Mouse (Mus musculus): Measurements from ENCODE around the gene Lca5l.
A peak's percentile ranks its signal among the peaks of the same experiment; 100 is the strongest.
"Not testable (repeated sequence)": the region's sequence is repeated elsewhere in the genome, so short reads cannot be mapped to it uniquely, and the experiment has no call there.

Gene Lca5l

DNA sequence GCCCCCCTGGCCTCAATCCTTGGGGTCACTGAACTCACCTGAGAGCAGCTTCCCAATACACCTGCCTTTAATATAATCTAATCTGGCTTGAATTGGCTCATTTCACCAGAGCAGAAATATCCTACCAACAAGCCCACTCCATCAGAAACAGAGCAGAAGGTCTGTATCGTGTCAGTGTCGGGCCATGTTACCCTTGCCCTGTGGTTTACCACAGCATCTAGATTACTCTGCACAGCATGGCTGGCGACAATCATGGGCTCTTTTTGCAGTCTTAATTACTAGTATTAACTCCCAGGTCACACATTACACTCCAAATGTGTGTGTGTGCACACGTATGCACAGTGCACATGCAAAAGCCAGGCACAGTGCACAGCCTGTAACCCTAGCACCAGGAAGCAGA is 23.2 kb downstream of the Lca5l start:
- DNase-seq (ENCODE audit: low read depth): no peak

DNA sequence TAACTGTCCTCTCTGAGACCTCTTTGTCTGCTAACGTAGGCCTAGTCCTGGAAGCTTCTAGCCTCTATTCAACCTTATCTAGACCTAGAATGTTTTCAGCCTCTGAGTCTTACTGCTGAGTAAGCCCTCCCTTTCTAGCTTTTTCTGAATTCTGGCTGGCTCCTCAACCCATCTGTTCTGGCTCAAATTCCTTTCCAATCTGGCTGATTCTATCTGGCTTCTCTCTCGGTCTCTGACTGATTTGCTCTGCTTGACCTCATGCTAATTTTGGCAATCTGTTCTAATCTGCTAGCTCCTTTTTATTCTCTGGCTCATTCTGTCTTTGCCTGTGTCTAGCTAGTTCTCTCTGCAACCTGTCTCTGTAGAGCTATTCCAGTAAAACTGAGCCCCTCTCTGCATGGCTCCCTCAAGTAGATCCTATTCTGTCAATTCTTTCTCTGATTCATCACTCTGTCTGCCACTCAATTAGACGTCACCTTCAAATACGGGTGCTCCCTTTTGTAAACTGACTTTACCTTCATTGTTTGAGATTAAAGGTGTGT is 26.3 kb downstream of the Lca5l start:
- DNase-seq (ENCODE audit: low read depth): no peak

DNA sequence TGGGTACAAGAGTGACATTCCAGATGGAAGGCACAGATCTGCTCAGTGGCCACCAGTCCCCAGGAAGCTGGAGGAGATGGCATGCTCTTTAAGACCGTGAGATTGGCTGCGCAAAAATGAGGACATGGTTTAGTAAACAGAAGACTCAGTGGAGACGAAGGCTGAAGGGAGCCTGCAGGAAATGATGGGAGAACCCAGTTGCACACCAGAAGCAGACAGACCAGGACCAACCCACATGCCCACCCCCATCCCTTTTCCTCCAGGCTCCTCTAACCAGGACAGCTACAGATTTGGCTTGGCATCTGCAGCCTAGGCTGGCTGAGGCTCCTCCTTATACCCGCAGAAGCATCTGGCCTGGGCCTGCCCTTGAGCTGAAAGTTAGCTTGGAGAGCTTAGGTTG is 30.7 kb downstream of the Lca5l start:
- DNase-seq (ENCODE audit: low read depth): no peak

DNA sequence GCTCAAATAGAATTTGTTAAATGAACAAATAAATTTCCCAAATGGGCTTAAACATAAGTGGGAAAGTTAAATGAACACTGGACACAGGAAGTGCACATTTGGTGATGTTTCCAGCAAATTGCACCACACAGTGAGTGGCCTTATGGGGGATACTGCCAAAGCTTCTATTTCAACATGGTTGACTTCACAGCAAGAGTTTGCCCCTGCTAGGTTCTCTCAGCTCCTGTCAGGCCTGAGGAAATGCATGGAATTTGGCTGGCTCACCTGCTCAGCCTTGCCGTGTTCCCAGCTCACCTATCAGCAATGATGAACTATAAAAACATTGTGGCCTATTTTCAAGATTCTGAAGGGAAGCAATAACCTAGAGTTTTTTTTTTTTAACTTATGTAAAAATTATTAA is 31.1 kb downstream of the Lca5l start:
- no peak for DNase-seq (ENCODE audit: low read depth)

DNA sequence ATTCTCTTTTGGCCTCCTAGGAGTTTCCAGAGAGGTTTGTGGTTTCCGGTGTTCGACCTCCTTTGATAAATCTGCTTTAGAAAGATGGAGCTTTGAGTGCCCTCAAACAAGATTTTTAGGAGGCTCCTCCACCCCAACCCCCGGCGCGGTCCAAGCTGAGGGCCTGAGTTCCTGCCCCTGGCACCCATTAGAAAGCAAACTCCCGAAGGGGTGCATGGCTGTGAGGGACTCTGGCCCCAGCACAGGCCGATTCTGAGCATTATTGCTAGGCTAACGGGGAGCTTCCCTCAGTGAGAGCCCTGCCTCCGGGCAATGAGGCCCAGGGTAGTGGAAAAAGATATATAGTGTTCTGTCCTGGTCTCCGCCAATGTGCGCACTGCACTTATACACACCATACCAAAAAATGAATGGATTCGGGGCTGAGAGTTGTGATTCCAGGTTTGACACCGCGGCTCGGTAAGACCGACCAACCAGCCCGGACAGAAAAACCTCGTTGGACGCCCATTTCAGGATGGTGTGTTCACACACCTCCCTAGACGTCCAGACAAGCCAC is 32.2 kb downstream of the Lca5l start:
- no peak for DNase-seq (ENCODE audit: low read depth)

DNA sequence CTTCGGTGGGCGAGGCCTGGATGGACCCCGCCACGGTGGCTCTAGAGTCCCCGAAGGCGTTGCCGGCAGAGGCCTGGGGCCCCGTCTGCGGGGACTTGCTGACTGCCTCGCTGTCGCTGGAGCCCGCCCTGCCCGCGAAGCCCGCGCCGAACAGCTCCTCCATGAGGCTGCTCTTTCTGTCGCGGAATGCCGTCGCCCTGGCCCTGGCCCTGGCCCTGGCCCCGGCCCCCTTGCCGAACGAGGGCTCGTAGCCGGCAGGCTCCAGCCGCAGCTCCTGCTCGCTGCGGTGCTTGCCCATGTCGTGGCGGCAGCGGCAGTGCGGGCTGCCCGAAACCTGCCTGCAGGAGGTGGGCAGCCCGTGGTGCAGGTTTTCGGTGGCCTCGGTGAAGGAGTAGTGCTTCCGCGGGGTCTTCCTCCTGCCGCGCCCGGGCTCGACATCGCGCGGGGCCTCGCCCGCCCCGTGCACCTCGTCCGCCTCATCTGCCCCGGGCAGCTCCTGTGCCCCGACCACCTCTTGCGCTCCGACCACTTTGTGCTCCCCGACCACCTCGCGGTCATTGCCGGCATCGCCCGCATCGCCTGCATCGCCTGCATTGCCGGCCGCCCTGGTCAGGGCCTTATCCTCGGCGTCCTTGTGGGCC is 32.9 kb downstream of the Lca5l start:
- no peak for DNase-seq (ENCODE audit: low read depth)

DNA sequence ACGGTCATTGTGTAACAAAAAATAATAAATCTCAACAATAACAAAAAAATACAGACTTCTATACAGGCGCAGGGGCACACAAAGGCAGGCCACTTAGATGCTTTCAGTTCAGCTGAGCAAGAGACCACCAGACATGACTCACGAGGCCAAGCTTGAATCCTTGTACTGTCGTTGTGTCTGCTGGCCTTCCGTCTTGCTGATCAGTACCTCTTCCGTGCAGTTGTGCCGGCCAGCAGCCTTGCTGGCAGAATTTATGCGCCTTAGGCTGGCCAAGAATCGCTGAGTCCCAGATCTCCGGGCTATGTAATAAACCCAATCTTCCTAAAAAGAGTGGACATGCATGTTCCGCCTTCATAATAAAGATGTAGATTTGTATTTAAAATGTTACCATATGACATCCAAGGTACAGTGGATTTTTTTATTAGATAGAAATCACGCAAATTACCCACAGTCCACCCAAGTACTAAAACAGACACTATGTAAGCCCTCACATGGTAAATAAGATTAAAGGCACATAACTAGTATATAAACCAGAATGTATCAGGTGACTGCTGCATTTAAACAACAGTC is 33.5 kb downstream of the Lca5l start:
- no peak for DNase-seq (ENCODE audit: low read depth)

DNA sequence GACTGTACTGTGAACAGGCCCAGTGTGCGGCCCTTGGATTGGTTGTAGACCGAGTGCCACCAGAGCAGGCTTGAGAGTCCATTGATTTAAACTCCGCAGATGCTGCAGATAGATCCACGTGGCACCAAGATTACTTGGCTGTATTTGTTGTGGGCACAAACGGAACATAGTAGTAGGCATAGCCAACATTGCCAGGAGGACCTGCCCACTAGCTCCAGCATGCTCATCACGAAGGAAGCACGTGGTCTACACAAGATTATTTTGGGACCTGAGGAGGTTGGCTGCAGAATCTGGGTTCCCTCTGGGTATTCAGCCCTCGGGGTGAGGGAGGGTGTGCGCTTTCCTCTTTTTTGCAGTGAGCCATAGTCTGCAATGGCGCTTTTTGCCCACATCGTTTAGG is 34.9 kb downstream of the Lca5l start:
- DNase-seq (ENCODE audit: low read depth): no peak

DNA sequence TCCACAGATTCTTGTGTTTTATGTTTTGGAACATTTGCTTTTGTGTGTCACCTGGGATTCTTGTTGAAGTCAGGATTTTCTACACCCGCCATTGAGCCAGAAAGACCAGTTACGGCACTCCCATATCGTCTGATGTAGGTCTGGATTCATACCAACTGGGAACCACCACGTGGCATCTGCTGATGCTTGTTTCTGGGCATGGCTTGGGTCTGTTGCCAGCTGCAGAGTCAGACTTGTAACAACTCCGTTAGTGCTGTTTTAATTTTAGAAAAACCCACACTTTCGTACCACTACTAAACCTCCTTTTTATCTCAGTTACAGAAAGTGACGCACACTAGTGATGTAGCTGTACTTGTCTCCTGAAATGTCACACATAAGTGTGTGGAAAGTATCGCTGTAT is 36.1 kb downstream of the Lca5l start:
- no peak for DNase-seq (ENCODE audit: low read depth)

DNA sequence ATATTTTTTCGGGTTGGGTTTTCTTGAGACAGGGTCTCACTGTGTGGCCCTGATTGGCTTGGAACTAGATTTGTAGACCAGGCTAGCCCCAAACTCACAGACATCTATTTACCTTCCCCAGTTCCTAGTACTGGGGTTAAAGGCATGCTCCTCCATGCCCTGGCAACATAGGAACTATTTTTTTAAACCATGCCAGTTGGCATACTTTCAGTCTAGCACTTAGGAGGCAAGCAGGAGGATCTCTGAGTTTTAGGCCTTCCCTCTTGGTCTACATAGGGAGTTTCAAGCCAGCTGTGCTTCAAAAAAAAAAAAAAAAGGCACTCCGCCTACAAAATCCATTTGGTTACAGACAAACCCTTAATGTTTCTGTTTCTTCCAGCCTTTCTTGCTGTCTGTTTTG is 37.6 kb downstream of the Lca5l start:
- DNase-seq (ENCODE audit: low read depth): no peak

DNA sequence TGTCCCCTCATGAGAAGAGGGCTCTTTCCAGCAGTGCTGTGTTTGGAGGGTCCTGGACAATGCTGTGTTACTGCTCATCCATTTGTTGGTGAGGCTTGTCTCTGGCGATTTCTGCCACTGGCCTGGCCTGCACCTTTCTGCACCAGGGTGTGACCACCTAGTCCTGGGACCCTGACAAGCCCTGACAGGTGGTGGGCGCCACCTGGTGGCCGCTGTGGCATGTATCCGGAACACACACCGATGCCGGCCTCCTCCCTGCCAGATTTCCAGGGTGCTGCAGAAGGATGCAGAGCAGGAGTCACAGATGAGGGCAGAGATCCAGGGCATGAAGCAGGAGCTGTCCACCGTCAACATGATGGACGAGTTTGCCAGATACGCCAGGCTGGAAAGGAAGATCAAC is 40.5 kb downstream of the Lca5l start:
- no peak for DNase-seq (ENCODE audit: low read depth)

DNA sequence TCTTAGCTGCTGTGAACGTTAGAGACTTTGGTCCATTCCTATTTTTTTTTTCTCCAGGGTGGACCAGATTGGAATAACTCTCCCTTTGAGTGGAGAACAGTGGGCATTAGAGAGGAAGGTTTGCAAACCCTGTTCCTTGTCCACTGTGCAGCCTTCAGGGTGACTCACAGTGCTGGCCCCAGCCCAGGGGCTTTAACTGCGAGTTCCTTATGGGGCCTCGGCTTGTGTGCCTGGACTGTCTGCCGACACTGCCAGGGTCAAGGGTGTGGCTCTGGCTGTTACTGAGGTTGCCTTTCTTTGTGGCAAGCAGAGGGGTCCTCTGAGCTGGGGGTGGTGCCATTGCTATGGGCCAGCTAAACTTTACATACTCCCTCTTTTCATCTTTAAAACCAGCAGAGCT is 41.1 kb downstream of the Lca5l start:
- peak; percentile 64 for DNase-seq (ENCODE audit: low read depth)

DNA sequence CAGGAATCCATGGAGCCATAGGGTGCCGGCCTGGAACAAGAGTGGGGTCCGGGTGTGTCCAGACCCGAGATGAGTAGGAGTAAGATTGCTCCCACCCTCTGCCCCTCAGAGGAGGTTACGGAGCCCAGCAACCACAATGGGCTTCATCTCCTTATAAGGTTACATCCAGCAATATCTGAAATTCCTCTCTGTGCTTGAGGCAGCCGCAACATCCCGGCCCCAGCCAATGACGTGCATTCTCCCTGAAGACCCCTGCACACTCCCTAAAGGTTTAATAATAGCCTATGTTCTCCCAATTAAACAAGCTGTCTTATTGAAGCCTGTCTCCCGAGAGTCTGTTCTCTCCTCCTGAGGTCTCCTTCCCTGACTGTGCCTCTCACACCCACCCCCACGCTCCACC is 42.8 kb downstream of the Lca5l start:
- DNase-seq (ENCODE audit: low read depth): no peak

DNA sequence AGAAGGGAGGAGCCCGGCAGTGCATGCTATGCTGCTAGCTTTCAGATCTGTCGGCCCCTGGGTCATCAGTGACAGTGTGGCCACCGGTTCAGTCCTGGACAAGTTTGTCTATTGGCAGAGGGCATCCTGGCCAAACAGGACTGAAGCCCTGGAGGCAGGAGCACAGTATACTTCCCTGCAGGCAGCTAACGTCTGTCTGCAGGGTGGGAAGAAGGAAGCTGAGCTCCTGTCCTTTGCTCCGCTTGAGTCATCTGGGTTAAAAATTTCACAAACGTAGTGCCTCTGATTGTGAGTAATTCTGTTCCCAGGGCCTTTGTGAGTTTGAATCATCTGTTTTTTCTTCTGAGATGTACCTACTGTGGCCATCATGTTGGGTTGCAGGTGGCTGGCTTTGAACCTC is 43.2 kb downstream of the Lca5l start:
- no peak for DNase-seq (ENCODE audit: low read depth)

DNA sequence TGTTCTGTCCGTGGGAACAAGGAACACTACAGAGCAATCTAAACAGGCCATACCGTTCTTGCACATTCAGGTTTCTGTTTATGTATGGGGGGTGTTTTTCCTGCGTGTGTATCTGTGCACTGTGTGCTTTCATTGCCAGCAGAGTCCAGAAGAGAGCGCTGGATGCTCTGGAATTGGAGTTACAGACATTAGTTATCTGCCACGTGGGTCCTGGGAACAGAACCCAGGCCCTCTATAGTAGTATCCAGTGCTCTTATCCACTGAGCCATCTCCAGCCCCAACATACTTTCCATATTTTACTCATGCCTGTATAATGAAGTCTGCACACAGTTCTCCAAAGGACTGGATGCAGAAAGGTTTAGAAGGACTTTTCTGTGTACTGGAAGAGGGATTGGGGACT is 46.3 kb downstream of the Lca5l start:
- no peak for DNase-seq (ENCODE audit: low read depth)

DNA sequence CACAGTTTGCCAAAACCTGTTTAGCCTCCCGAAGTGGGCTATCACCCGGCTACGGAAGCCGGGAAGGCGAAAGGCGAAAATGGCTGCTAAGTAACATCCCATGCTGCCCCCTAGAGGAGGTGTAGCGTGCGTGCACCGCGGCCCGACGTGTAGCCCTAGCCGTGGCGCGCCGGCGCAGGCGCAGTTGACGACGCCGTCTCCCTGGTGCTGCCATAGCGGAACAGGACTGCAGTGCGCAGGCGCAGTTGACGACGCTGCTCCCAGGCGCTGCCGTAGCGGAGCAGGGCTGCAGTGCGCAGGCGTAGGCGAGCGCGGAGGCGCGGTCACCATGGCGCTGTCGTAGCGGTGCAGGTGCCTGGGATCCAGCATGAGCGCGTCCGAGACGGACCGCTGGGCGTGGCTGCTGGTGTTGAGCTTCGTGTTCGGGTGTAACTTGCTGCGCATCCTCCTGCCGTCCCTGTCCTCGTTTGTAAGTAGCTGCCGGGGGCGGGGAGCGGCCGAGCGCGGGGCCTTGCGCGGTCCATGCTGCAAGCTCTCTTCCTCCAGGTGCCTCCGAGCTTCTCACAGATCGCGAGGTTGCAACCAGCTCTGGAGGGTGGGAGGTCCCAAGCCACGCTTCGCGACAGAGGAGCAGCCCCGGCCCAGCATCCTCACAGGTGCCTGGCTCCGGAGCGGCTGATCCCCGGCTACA is 46.8 kb downstream of the Lca5l start, which contains the start of gene Wrb:
Wrb (plus strand) TSS at position 298 of the 691 bp plus-strand sequence.
- peak; percentile 97 for DNase-seq (ENCODE audit: low read depth)

DNA sequence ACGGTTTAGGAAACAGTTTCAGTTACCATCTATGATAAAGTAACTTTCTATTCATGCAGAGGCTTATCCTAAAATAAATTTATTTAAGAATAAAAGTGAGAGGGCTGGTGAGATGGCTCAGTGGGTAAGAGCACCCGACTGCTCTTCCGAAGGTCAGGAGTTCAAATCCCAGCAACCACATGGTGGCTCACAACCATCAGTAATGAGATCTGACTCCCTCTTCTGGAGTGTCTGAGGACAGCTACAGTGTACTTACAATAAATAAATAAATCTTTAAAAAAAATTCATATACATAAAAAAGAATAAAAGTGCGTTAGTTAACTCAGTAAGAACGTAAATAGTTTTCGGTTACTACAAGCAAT is 47.3 kb downstream of the Lca5l start:
- not testable (repeated sequence) for DNase-seq (ENCODE audit: low read depth)

DNA sequence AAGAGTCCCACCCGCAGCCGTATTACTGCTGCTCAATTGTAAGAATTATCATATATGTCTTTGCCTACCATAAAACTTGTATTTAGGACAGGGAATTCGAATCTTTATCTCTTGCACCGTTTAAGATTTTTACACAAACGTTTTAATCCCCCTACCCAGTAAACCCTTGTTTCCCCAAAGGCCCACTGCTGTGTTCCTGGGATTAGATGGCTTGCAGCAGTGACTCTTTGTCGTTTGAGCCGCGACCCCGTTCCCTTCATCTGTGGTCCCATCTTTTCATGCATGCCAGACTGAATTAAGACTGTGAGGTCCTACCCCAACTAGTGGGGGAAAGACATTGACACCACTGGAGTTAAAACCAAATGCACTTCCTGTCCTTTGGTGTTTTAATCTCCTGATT is 63.6 kb downstream of the Lca5l start:
- no peak for DNase-seq (ENCODE audit: low read depth)

DNA sequence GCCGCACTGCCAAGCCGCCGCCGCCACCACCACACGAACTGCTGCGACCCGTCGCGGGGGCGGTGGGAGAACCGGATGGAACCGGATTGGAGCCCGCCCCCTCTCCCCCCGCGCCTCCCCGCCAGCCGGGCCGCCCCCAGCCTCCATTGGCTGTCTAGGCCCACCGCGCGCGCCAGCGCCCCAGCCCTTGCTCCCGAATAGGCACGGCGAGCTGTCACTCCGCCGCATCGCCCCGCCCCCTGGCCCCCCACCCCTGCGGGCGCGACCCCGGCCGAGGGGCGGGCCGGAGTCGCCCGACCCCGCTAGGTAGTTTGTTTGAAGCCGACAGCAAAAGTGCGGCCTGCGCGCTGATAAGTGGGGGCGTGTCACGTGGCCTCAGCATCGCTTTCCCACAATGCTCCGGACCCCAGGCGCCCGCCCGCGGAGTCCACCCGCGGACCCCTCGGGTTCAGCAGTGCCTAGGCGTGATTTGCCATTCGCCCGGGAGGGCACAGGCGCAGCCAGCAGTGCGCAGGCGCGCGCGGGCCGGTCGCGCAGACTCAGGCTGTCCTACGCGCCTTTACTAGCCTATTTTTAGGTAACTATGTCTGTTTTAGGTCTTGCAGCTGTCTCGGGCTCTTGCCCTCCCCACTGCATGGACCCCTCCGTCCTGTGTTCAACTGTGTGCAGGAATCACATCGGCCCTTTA is 64.3 kb downstream of the Lca5l start, which contains the start of gene Hmgn1:
Hmgn1 (minus strand) TSS at position 73 of the 688 bp plus-strand sequence.
- peak; percentile 87 for DNase-seq (ENCODE audit: low read depth)

DNA sequence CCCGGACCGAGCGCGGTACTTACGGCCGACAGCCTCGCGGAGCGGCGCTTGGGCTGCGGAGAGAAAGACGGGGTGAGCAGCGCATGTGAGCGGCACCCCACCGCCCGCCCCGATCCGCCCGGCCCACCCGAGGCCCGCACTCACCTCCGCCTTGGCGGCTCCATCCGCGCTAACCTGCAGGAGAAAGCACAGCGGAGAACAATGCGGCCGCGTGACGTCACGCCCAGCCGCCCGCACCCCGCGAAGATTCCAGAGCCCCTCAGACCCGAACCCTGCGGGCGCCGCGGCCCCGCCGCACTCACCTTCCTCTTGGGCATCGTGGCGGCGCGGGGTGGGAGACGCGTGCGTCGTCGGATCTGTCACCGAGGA is 64.8 kb downstream of the Lca5l start:
- no peak for DNase-seq (ENCODE audit: low read depth)

DNA sequence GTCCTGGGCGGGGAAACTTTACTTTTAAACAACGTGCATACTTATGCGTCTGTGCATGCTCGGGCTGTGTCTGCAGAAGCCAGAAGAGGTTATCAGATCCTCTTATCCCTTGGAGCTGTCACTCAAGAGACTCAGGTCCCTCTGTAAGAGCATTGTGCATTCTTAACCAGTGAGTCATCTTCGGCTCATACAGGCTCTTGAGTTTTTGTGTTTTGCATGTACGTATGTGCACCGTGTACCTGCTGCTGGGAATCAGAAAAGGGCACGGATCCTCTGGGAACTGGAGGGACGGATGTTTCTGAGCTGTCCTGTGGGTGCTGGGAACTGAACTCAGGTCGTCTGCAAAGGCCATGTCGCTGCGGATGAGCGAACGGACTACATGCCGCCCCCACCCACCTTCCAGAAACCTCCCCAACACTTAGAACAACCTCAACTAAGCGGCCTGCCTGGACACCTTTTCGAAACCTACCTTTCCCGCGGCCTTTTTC is 65.3 kb downstream of the Lca5l start:
- no peak for DNase-seq (ENCODE audit: low read depth)

DNA sequence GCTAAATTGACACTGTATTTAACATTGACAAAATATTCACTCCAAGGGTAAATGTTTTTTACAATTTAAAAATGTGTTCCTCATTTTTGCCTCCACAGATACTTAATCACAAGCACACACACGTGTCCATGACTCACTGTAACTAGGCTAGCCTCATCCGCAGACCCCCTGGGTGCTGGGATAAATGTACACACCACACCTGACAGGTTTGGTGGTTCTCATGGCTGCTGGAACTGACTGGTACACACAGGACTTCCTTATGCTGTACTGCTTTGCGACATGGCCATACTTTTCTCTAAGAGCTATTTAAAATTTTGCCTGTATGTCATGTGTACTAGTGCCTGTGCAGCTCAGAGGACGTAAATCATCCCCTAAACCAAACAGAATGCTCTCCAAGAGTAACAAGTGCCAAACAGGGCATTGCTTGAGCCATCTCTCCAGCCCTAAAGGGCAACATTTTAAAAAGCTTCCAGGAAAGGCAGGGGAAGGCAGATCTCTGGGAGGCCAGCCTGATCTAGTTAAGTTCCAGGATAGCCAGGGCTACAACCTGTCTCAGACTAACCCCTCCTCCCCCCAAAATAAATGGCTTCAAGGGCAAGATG is 71.9 kb downstream of the Lca5l start:
- DNase-seq (ENCODE audit: low read depth): no peak
